Mouse (Mus musculus): ENCODE measurements around the gene Ttc23. TPM values are rescaled to one million over a fixed set of nuclear protein-coding genes. Genes with fewer than 3 reads are reported as not detected.
A peak's percentile ranks its signal among the peaks of the same experiment; 100 is the strongest.

The Ttc23 gene
- polyA plus RNA-seq (2016; fragmentation: Nextera tagmentation; extraction: Ambion mirVana), result 36.0 and 36.5 TPM in 2 replicates

DNA sequence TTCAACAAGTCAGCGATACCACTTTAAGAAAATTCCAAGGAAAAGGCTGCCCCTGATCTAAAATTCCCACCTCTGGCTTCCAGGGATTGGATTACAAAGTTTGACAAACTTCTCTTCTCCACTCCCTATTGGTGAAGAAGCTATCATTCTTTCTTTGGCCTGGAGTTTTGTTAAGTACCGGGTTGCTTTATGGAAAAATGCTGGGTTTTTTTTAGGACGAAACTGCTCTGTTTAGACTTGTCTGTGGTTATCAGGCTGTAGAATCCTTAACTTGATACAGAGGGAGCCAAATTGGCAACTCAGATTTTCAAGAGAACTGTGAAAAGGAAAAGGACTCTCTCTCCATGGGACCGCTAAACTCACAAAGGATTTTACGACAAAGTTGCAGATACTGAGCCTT is at the start of gene Ttc23:
TSS of gene Ttc23 (plus strand) at position 134 of the 400 bp plus-strand sequence.
- Histone ChIP-seq H3K36me3 (no peaks in the 10 kb centered on the region), H3K9me3 (replicated peaks) (no peaks in the 10 kb centered on the region), H3K4me1 (peaks cover 51% of the 10 kb centered on the region), H3K4me3 (peak within 1 kb of the TSS; percentile 81), H3K27me3 (ENCODE audit: low read depth, poor library complexity, severe bottlenecking) (no peaks in the 10 kb centered on the region), H3K27ac (replicated peaks) (peak within 1 kb of the TSS; percentile 90)
- DNase-seq (ENCODE audit: low spot score), result peak; percentile 18
- WGBS, result under 1% methylated on average over 5 of the region's 5 CpGs

DNA sequence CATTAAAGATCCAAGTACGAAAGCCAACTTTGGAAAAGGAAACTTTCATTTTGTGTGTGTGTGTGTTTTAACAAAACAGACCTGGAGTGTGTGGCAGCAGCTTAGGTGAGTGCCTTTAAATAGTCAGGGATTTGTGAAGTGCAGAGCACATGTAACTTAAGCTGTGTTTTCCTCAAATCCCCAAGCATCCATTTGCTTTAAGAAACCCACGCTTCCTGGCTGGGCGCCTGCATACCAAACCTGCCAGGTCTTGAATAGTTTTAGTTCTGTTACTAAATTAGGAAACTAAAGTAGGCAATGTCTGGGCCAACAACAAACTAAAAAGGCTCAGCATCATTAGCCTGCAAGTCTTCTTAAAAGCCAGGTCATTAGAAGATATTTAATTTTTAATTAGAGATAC is 49.2 kb upstream of the Ttc23 start:
- H3K4me3 ChIP-seq, result no peak overlapping the region
- H3K9me3 ChIP-seq (replicated peaks), result no peaks in the 10 kb centered on the region
- no peaks in the 10 kb centered on the region for H3K36me3 ChIP-seq
- no peak overlapping the region for H3K27ac ChIP-seq (replicated peaks)
- H3K27me3 ChIP-seq (ENCODE audit: low read depth, poor library complexity, severe bottlenecking), result no peaks in the 10 kb centered on the region
- DNase-seq (ENCODE audit: low spot score), result no peak
- WGBS, result 78% methylated on average over 3 of the region's 3 CpGs
- H3K4me1 ChIP-seq, result peaks cover 5% of the 10 kb centered on the region

DNA sequence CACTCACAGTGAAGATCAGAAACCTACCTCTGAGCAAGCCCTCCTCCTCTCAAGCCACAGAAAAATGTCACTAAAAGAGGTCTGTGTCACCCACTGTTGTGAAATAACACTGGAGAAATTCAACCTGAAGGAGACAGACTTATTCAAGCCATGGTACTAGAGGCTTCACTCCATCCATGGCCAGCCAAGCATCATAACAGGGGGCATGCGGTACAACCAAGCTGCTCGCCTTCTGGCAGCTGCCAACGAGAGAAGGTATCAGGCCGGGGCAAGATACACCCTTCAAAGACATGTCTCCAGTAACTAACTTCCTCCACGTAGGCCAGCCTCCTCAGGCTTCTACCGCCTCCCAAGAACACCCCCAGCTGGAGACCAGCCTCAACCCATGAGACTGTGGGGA is 42.1 kb upstream of the Ttc23 start:
- no peaks in the 10 kb centered on the region for H3K27me3 ChIP-seq (ENCODE audit: low read depth, poor library complexity, severe bottlenecking)
- H3K4me3 ChIP-seq, result no peak overlapping the region
- 88% methylated on average over 6 of the region's 6 CpGs for WGBS

DNA sequence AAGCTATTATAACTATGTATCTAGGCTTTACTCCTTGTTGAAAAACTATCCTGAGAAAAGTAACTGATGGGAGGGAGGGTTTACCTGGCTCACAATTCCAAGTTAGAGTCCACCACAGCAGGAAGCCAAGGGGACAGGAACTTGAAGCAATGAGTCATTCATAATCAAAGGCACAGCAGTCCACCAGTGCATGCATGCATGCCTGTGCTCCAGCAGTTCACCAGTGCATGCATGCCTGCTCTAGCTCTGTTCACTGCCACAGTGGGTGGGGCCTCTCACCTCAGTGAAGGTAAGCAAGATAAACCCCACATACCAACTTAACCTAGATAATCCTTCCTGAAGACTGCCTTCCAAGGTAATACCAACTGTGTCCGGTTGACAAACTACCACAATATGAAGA is 41.0 kb upstream of the Ttc23 start:
- peaks cover 15% of the 10 kb centered on the region for H3K4me1 ChIP-seq
- no peaks in the 10 kb centered on the region for H3K9me3 ChIP-seq (replicated peaks)
- no peak for DNase-seq (ENCODE audit: low spot score)
- H3K4me3 ChIP-seq, result no peak overlapping the region
- H3K36me3 ChIP-seq, result no peaks in the 10 kb centered on the region
- 82% methylated on average over 1 of the region's 1 CpGs for WGBS
- no peaks in the 10 kb centered on the region for H3K27me3 ChIP-seq (ENCODE audit: low read depth, poor library complexity, severe bottlenecking)
- no peak overlapping the region for H3K27ac ChIP-seq (replicated peaks)

More for the DNA sequence above, 42.1 kb upstream of the Ttc23 start:
- Histone ChIP-seq H3K9me3 (replicated peaks) (no peaks in the 10 kb centered on the region), H3K27ac (replicated peaks) (no peak overlapping the region), H3K4me1 (peaks cover 15% of the 10 kb centered on the region), H3K36me3 (no peaks in the 10 kb centered on the region)
- no peak for DNase-seq (ENCODE audit: low spot score)

DNA sequence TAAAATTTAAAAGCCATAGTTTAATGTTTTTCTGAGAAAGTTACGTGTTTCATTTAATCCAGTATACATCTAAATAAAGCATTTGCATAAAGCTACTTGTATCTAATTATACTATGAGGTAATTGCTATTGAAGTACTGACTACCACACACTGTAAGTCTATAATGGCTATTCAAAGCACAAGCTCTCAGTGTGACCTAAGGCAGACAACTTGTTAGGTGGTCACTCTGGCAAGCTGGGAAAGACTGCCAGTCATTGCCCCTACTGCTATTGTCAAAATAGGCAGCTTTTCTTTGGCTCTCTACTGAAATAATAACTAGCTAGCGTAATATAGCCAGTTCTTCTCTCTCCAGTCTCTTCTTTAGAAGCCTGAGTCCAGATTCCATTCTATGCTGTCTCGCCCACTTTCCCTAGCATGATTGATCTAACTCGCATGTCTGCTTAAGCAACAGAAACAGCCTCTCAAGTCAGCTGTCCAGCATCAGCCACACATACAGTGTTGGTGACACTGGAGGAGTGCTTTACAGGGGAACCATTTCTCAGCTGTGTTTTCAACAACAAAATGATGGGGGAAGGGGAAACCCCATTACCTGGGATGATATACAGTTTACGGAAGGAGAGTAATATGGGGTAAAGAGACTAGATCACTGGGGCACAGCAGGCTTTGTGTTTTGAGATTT is 39.4 kb upstream of the Ttc23 start:
- DNase-seq (ENCODE audit: low spot score), result no peak
- Histone ChIP-seq H3K9me3 (replicated peaks) (no peaks in the 10 kb centered on the region), H3K36me3 (no peaks in the 10 kb centered on the region), H3K27me3 (ENCODE audit: low read depth, poor library complexity, severe bottlenecking) (no peaks in the 10 kb centered on the region), H3K4me1 (peaks cover 15% of the 10 kb centered on the region), H3K4me3 (no peak overlapping the region), H3K27ac (replicated peaks) (0 out of 2 replicates have a peak overlapping the region, but pooled peaks have one; percentile 13)
- WGBS, result 60% methylated on average over 5 of the region's 5 CpGs

DNA sequence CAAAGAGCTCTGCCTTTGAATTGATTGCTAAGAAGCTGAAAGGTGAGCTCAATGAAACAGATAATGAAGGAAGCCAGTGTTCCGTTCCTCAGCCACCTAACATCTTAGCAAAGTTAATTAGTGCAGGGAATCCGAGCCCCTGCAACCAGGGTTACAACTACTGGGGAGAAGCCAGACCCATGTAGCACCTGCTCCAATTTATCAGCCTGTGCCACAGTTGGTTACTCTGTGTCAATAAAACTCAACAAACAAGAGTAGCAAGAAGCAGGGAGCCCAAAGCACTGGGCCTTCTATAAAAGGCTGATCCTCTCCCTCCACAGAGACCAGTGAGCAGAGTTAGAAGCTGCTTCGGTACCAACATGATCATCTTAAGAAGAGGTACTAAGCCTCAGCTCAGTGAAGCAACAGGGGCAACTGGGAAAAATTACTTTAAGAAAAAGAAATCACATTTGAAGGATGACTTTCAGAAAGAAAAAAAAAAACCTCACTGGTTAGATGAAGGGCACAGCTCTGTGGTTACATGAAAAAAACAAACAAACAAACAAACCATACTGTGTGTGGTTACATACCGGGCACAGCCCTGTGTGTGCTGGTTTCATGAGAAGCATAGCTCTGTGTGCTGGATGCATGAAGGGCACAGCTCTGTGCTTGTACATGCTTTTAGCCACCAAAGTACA is 38.7 kb upstream of the Ttc23 start:
- Histone ChIP-seq H3K4me1 (peaks cover 17% of the 10 kb centered on the region), H3K4me3 (no peak overlapping the region)

DNA sequence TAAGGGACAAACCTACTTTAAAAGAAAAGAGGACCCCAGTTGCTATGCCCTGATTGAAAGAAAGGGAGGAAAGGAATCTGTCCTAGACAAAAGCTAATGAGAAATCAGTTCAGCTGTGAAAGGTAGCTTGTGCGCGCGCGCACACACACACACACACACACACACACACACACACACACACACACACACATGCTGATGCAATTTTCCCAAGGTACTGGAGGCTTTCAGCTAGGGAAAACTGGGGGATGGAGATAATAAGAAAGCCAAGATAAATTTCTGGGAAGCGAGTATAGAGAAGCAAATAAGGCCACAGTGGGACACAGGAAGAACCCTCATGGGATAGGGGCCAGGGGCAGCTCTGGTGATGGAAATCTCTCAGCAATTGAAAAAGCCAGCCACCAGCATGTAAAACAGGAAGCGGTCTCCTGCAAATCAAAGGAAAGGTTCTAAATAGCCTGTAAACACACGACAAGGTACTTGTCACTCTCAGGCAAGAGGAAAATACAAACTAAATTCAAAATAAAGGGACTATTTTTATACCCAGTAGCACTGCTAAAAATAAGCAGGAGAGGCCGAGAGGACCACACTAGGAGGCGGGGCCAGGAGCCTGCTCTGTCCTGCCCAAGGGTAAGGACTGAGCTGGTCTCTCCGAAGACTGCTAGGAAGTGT is 33.3 kb upstream of the Ttc23 start:
- 0 out of 2 replicates have a peak overlapping the region, but pooled peaks have one; percentile 33 for H3K27ac ChIP-seq (replicated peaks)
- DNase-seq (ENCODE audit: low spot score), result no peak
- WGBS, result 62% methylated on average over 10 of the region's 10 CpGs

More for the DNA sequence above, 38.7 kb upstream of the Ttc23 start:
- 40% methylated on average over 4 of the region's 4 CpGs for WGBS
- Histone ChIP-seq H3K27ac (replicated peaks) (0 out of 2 replicates have a peak overlapping the region, but pooled peaks have one; percentile 6), H3K9me3 (replicated peaks) (no peaks in the 10 kb centered on the region), H3K36me3 (no peaks in the 10 kb centered on the region), H3K27me3 (ENCODE audit: low read depth, poor library complexity, severe bottlenecking) (no peaks in the 10 kb centered on the region)
- no peak for DNase-seq (ENCODE audit: low spot score)

DNA sequence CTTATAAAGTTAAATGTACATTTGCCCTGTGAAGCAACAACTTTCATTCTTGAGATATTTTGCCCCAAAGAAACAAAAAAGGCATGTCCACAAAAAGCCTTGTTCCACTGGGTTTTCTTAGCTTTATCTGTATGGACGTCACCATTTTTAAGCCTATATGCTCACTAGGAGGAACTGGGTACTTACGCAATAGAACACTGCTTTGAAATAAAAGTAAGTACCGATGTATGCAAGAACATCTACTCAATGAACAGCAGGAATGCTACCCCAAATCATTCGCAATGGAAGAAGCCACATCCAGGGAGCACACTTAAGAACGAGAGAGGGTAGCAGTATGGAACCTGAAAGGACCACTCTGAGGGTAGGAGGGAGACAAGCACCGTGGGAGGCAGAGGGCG is 32.7 kb upstream of the Ttc23 start:
- Histone ChIP-seq H3K27me3 (ENCODE audit: low read depth, poor library complexity, severe bottlenecking) (no peaks in the 10 kb centered on the region), H3K4me3 (no peak overlapping the region), H3K4me1 (peaks cover 15% of the 10 kb centered on the region), H3K27ac (replicated peaks) (no peak overlapping the region), H3K9me3 (replicated peaks) (no peaks in the 10 kb centered on the region), H3K36me3 (no peaks in the 10 kb centered on the region)
- 86% methylated on average over 7 of the region's 7 CpGs for WGBS
- no peak for DNase-seq (ENCODE audit: low spot score)

More for the DNA sequence above, 33.3 kb upstream of the Ttc23 start:
- H3K4me3 ChIP-seq, result no peak overlapping the region
- peaks cover 16% of the 10 kb centered on the region for H3K4me1 ChIP-seq
- H3K36me3 ChIP-seq, result no peaks in the 10 kb centered on the region
- no peaks in the 10 kb centered on the region for H3K9me3 ChIP-seq (replicated peaks)
- no peaks in the 10 kb centered on the region for H3K27me3 ChIP-seq (ENCODE audit: low read depth, poor library complexity, severe bottlenecking)

DNA sequence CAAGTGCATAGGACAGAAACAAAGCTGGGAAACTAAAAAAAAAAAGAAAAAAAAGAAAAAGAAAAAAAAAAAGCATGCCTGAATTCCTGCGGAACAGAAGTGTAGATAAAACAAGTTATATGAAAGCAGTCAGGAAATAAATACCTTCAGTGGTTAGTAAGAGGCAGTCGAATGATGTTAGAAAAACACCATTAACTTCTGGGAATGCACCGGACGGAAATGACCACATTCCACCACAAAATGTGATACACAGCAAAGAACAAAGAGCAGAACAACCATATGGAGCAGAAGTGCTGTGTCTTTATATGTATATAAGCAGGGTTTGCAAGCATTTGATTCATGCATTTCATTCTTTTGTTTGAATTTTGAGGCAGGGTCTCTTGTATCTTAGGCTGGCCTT is 30.3 kb upstream of the Ttc23 start:
- Histone ChIP-seq H3K9me3 (replicated peaks) (no peaks in the 10 kb centered on the region), H3K27me3 (ENCODE audit: low read depth, poor library complexity, severe bottlenecking) (no peaks in the 10 kb centered on the region), H3K4me1 (peaks cover 15% of the 10 kb centered on the region), H3K4me3 (no peak overlapping the region), H3K36me3 (no peaks in the 10 kb centered on the region), H3K27ac (replicated peaks) (no peak overlapping the region)
- 93% methylated on average over 4 of the region's 4 CpGs for WGBS
- DNase-seq (ENCODE audit: low spot score), result no peak

DNA sequence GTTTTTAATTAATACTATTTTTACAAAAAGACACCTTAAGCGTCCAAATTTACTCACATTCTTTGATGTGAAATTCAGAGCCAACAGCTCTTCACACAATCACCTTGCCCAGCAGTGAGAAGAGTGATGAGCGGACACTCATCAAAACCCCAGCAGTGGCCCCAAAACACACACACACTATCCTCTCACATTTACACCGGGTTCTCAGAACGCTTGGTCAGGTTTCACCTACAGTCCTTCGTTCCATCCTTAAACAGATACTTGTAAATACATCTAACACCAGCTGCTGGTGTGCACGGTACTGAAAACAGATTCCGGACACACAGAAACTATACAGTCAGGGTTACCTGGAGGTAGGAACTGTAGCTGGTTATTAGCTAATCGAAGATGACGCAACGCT is 29.6 kb upstream of the Ttc23 start:
- Histone ChIP-seq H3K4me1 (peaks cover 15% of the 10 kb centered on the region), H3K27me3 (ENCODE audit: low read depth, poor library complexity, severe bottlenecking) (no peaks in the 10 kb centered on the region), H3K9me3 (replicated peaks) (no peaks in the 10 kb centered on the region), H3K4me3 (no peak overlapping the region), H3K36me3 (no peaks in the 10 kb centered on the region), H3K27ac (replicated peaks) (no peak overlapping the region)
- 95% methylated on average over 10 of the region's 10 CpGs for WGBS
- DNase-seq (ENCODE audit: low spot score), result no peak

DNA sequence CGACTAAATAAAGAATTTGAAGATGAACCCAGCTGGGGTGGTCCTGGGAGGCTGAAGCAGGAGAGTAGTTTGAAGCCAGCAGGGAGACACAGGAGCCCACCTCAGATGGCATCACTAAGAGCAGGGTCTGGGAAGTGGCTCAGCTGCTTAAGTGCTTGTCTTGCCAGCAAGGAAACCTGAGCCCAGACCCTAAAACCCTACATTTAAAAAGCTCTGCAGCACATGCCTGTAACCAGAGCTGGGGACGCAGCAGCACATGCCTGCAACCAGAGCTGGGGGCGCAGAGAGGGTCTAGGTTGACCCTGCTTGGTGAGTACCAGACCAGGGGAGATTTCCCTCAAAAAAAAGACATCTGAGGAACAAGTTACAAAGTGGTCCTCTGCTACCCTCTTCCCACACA is 28.9 kb upstream of the Ttc23 start:
- Histone ChIP-seq H3K4me1 (peaks cover 14% of the 10 kb centered on the region), H3K27me3 (ENCODE audit: low read depth, poor library complexity, severe bottlenecking) (no peaks in the 10 kb centered on the region), H3K9me3 (replicated peaks) (no peaks in the 10 kb centered on the region), H3K27ac (replicated peaks) (no peak overlapping the region), H3K4me3 (no peak overlapping the region), H3K36me3 (no peaks in the 10 kb centered on the region)
- DNase-seq (ENCODE audit: low spot score), result no peak
- WGBS, result 77% methylated on average over 3 of the region's 3 CpGs

DNA sequence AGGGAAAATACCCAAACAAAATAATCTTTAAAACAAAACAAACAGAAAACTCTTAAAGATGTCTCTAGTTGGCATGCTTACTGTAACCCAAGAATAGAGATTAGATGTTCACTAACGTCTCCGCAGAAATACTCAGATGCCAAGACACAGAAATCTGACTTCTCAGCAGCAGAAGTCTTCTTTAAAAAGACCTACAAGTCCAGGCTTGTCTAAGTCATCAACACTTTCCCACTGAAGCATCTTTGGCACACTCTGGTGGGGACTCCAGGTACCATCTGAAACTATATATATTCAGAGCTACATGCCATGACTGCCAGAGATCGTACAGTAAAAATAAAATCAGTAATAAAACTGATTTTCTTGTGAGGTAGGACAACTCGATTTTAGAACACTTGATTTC is 27.4 kb upstream of the Ttc23 start:
- DNase-seq (ENCODE audit: low spot score), result no peak
- 0 out of 2 replicates have a peak, but pooled peaks cover under 1% of the 10 kb centered on the region for H3K4me1 ChIP-seq
- H3K4me3 ChIP-seq, result no peak overlapping the region
- no peak overlapping the region for H3K27ac ChIP-seq (replicated peaks)
- H3K36me3 ChIP-seq, result no peaks in the 10 kb centered on the region
- WGBS, result 84% methylated on average over 4 of the region's 4 CpGs
- no peaks in the 10 kb centered on the region for H3K27me3 ChIP-seq (ENCODE audit: low read depth, poor library complexity, severe bottlenecking)
- H3K9me3 ChIP-seq (replicated peaks), result no peaks in the 10 kb centered on the region

DNA sequence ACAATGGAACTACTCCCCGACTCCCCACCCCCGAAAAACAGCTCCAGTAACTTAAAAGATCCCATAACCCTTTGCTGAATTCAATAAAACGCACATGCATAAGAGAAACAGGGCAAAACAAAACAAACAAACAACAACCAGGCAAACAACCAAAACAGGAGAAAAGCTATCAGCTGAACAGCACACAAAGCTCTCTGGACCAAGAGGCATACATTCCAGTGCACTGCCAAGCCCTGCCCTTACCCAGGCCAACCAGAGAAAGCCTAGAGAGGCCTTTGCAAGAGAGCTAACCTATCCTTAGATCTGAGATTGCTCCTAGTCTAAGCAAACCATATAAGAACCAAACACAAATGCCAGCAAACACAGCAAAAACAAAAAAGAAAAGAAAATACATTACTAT is 25.1 kb upstream of the Ttc23 start:
- Histone ChIP-seq H3K27ac (replicated peaks) (no peak overlapping the region), H3K4me1 (no peaks in the 10 kb centered on the region), H3K27me3 (ENCODE audit: low read depth, poor library complexity, severe bottlenecking) (no peaks in the 10 kb centered on the region), H3K4me3 (no peak overlapping the region), H3K9me3 (replicated peaks) (no peaks in the 10 kb centered on the region), H3K36me3 (no peaks in the 10 kb centered on the region)
- DNase-seq (ENCODE audit: low spot score), result no peak
- 82% methylated on average over 3 of the region's 3 CpGs for WGBS
